Mouse (Mus musculus): ENCODE measurements around the gene Lrch3. TPM values are rescaled to one million over a fixed set of nuclear protein-coding genes. Genes with fewer than 3 reads are reported as not detected.
"Not testable (repeated sequence)": the region's sequence is repeated elsewhere in the genome, so short reads cannot be mapped to it uniquely, and the experiment has no call there.

The Lrch3 gene
- polyA plus RNA-seq, 1 experiment from 2014 or later: 21.6 TPM

DNA sequence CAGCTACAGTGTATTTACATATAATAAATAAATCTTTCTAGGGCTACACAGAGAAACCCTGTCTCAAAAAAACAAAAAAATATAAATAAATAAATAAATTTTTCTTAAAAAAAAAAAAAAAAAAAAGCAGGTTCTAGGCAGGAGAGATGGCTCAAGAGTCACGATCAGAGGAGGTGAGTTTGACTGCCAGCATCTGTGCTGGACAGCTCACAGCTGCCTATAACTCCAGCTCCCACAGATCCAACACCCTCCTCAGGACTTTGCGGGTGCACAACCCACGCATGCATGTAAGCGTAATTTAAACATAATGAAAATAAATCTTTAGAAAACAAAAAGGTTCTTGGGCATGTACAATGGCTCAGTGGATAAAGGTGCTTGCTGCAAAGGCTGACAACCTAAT is 122.1 kb downstream of the Lrch3 start:
- Histone ChIP-seq H3K27me3 (no peaks in the 10 kb centered on the region), H3K9me3 (no peaks in the 10 kb centered on the region), H3K27ac (no peak overlapping the region), H3K9ac (no peak overlapping the region), H3K4me1 (peaks cover 12% of the 10 kb centered on the region; the same call in 1 of the 2 replicates), H3K36me3 (no peaks in the 10 kb centered on the region), H3K4me3 (no peak overlapping the region), H3K4me2 (no peak overlapping the region)
- no peak; the same call in 1 of the 2 replicates for ATAC-seq (ENCODE audit: borderline replicate concordance, extremely low read depth, low FRiP score, low TSS enrichment)
- WGBS: 49% methylated on average over 4 of the region's 4 CpGs

DNA sequence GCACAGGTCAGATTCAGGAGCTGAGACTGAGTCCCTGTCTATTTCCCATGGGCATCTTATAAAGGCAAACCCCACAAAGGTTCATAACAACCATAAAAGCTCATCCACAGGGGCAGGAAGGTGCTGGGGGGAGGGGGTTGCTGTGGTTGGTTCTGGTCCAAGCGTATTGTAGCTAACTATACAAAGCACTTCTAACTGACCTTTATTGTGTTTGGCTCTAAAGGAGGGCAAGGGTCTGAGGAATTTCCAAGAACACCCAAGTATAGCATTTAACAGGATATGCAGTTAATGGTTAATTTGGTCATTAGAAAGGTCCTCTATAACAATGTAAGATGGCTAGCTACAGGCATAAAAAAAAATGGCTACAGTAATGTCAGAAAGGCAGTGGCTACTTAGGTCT is 128.8 kb downstream of the Lrch3 start:
- H3K9ac ChIP-seq: no peak overlapping the region
- no peaks in the 10 kb centered on the region for H3K27me3 ChIP-seq
- no peak overlapping the region for H3K4me3 ChIP-seq
- no peaks in the 10 kb centered on the region for H3K9me3 ChIP-seq
- no peaks in the 10 kb centered on the region for H3K36me3 ChIP-seq
- H3K4me1 ChIP-seq: no peaks in the 10 kb centered on the region
- H3K4me2 ChIP-seq: no peak overlapping the region
- ATAC-seq (ENCODE audit: borderline replicate concordance, extremely low read depth, low FRiP score, low TSS enrichment): no peak
- 78% methylated on average over 1 of the region's 1 CpGs for WGBS
- no peak overlapping the region for H3K27ac ChIP-seq

DNA sequence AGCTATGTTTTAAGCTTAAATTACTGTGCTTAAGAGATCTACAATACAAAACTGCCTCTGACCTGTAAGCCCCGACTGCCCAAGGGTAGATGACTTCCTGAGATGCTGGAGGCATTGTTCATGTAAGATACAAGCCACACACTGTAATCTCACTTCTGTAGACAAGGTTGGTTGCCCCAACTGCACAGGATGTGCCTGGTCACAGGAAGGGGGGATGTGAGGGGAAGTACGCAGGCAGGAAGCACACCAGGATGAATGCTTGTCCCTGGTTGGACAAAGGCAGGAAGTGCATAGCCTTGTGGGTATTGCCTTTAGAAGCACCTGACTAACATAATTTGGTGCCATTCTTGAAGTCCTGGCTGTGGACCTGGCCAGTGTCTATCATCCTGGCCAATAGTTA is 129.4 kb downstream of the Lrch3 start:
- Histone ChIP-seq H3K27me3 (no peaks in the 10 kb centered on the region), H3K36me3 (no peaks in the 10 kb centered on the region), H3K9me3 (no peaks in the 10 kb centered on the region), H3K4me1 (no peaks in the 10 kb centered on the region), H3K9ac (no peak overlapping the region), H3K27ac (no peak overlapping the region), H3K4me3 (no peak overlapping the region), H3K4me2 (no peak overlapping the region)
- ATAC-seq (ENCODE audit: borderline replicate concordance, extremely low read depth, low FRiP score, low TSS enrichment): no peak
- WGBS: 69% methylated on average over 2 of the region's 2 CpGs

DNA sequence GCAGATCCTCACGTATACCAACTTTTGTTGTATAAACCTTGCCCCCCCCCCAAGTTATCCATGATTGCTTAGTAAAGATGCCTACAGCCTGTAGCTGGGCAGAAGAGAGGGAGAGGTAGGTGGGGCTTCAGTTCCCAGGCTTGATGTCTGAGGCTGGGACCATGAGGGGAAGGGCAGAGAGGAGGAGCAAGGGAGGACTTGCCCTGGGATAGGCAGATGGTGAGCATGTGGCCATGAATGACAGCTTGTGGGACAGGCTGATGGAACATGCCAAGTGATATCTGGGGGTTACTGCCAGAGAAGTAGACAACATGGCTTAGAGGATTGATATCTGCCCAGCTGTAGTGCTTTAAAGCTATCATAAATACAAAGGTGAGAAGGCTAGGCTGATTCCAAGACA is 134.1 kb downstream of the Lrch3 start:
- H3K27ac ChIP-seq: no peak overlapping the region
- ATAC-seq (ENCODE audit: borderline replicate concordance, extremely low read depth, low FRiP score, low TSS enrichment): no peak
- no peak overlapping the region for H3K9ac ChIP-seq
- H3K9me3 ChIP-seq: no peaks in the 10 kb centered on the region
- H3K4me3 ChIP-seq: no peak overlapping the region
- H3K4me2 ChIP-seq: no peak overlapping the region
- 94% methylated on average over 1 of the region's 1 CpGs for WGBS
- H3K4me1 ChIP-seq: no peaks in the 10 kb centered on the region
- no peaks in the 10 kb centered on the region for H3K27me3 ChIP-seq
- H3K36me3 ChIP-seq: no peaks in the 10 kb centered on the region

DNA sequence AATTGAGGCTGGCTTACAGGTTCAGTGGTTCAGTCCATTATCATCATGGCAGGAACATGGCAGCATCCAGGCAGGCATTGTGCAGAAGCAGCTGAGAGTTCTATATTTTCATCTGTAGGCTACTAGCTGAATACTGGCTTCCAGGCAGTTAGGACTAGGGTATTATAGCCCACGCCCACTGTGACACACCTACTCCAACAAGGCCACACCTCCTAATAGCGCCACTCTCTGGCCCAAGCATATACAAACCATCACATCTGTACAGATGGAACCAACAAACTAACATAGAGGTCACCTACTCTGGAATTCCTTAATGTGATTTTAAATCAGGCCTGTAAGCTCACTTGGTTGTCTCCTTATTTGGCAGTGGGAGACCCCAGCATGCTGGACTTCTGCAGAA is 134.8 kb downstream of the Lrch3 start:
- Histone ChIP-seq H3K4me3 (no peak overlapping the region), H3K4me1 (no peaks in the 10 kb centered on the region), H3K9ac (no peak overlapping the region), H3K9me3 (no peaks in the 10 kb centered on the region), H3K4me2 (no peak overlapping the region), H3K36me3 (no peaks in the 10 kb centered on the region), H3K27ac (no peak overlapping the region), H3K27me3 (no peaks in the 10 kb centered on the region)
- no peak for ATAC-seq (ENCODE audit: borderline replicate concordance, extremely low read depth, low FRiP score, low TSS enrichment)
- 67% methylated on average over 2 of the region's 2 CpGs for WGBS

DNA sequence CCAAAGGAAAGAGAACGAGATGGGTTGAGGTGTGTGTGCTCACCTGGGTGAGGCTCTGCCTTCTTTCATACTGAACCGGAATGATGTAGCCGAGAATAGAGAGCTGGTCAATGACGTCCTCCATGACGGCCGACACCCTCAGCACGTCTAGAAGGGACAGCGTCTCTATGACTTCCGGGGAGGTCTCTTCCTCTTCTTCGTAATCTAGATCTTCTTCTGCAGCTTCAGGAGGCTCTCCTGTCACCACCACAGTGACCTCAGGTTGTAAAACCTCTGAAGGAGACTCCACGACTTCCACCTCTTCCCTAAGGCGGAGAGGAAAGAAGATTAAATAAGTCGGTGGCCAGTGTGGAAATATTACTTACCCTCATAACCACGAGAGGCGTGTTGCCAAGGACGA is 135.9 kb downstream of the Lrch3 start:
- Histone ChIP-seq H3K27me3 (no peaks in the 10 kb centered on the region), H3K4me2 (no peak overlapping the region), H3K9ac (no peak overlapping the region), H3K4me3 (no peak overlapping the region), H3K36me3 (no peaks in the 10 kb centered on the region), H3K4me1 (no peaks in the 10 kb centered on the region), H3K9me3 (no peaks in the 10 kb centered on the region), H3K27ac (no peak overlapping the region)
- 89% methylated on average over 16 of the region's 16 CpGs for WGBS
- ATAC-seq (ENCODE audit: borderline replicate concordance, extremely low read depth, low FRiP score, low TSS enrichment): no peak

DNA sequence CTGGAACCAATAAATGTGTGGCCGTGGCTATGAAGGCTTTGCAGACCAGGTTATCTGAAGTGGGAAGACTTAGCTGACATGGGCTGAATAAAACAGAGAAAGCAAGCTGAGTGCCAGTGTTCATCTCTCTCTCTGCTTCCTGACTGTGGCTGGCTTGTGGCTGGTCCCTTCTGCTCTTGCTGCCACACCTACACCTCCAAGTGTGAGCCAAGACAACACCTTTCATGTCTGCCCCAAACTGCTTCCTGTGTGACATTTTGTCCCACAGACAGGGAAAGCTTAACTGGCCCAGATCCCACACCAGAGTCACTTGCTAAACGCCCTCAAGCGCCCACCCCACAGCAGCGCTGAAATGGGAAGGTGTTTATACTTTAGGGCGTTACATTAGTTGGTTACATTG is 139.2 kb downstream of the Lrch3 start:
- H3K27ac ChIP-seq: no peak overlapping the region
- ATAC-seq (ENCODE audit: borderline replicate concordance, extremely low read depth, low FRiP score, low TSS enrichment): no peak
- WGBS: 64% methylated on average over 5 of the region's 5 CpGs

DNA sequence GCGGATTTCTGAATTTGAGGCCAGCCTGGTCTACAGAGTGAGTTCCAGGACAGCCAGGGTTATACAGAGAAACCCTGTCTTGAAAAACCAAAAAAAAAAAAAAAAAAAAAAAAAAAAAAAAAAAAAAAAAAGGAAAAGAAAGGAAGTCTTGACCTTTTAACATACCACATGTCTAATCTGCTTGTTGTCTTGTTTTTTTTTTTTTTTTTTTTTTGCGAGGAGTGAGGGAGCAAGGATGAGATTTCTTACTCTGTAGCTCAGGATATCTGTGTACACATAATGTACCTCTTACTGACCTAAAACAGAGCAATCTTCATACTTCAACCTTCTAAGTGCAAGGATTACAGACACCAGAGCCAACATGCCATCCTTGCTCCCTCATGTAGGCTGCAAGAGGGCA is 141.0 kb downstream of the Lrch3 start:
- not testable (repeated sequence) for ATAC-seq (ENCODE audit: borderline replicate concordance, extremely low read depth, low FRiP score, low TSS enrichment); H3K27me3 ChIP-seq; H3K4me2 ChIP-seq; H3K9ac ChIP-seq; H3K27ac ChIP-seq; H3K9me3 ChIP-seq; H3K4me3 ChIP-seq
- 75% methylated on average over 2 of the region's 2 CpGs for WGBS
- H3K4me1 ChIP-seq: peaks cover 21% of the 10 kb centered on the region
- peaks cover 22% of the 10 kb centered on the region for H3K36me3 ChIP-seq

More for the DNA sequence above, 139.2 kb downstream of the Lrch3 start:
- peaks cover 8% of the 10 kb centered on the region for H3K4me1 ChIP-seq
- peaks cover 4% of the 10 kb centered on the region for H3K36me3 ChIP-seq
- H3K27me3 ChIP-seq: no peaks in the 10 kb centered on the region
- H3K9ac ChIP-seq: no peak overlapping the region
- no peak overlapping the region for H3K4me3 ChIP-seq
- H3K9me3 ChIP-seq: no peaks in the 10 kb centered on the region
- H3K4me2 ChIP-seq: no peak overlapping the region

DNA sequence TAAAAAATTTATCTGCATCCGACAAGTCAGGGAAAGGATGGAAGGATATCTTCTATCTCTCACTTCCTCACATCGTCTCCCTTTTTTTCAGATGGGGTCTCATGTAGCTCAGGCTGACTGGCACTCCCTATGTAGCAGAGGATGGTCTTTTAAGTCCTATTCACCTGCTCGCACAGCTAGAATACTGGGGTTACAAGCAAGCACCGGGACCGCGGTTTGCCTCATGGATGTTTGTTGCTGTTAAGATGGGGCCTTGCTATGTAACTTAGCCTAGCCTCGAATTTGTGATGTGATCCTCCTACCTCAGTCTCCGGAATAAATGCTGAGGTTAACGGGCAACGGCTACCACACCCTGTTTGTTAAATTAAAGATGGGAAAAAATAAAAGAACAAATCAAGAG is 141.8 kb downstream of the Lrch3 start:
- ATAC-seq (ENCODE audit: borderline replicate concordance, extremely low read depth, low FRiP score, low TSS enrichment): peak; percentile 37
- Histone ChIP-seq H3K36me3 (peaks cover 28% of the 10 kb centered on the region), H3K27ac (no peak overlapping the region), H3K4me3 (peak overlapping the region; percentile 77), H3K9ac (peak overlapping the region; percentile 32), H3K4me1 (peaks cover 21% of the 10 kb centered on the region), H3K9me3 (no peaks in the 10 kb centered on the region), H3K4me2 (peak overlapping the region; percentile 72), H3K27me3 (no peaks in the 10 kb centered on the region)
- 20% methylated on average over 10 of the region's 10 CpGs for WGBS

DNA sequence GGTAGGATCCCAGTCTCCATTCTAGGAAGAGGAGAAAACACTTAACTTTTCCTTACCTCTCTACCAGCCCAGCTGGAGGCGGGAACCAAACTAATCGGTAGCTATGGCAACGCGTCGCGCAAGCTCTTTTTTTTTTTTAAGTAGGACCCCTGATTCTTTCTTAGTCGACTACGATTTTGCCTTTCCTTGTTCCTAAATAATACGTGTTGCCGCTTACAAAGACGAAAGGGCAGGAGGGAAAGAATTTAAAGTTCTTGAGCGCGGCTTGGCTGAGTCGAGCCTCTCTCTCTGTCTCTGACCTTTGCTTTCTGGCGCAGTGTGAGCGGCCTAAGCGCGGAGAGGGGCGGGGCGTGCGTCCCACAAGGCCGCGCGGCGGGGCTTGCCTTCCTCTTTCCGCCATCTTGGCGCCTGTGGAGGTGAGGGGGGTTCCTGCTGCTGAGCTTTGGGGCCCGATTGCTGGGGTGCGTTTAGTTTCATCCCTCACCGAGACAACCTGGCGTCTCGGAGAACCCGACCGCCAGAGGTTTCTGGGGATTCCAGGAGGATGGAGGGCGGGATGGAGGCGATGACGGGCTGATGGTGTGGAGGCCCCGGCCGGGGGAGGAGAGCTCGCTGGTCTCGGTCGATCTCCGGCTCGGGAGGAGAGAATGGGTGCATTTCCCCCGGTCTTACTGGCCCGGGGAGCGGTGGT is 142.3 kb downstream of the Lrch3 start, which contains the start of the genes Iqcg and Rpl35a:
Gene Iqcg (minus strand): TSS at position 124 of the 691 bp plus-strand sequence.
Gene Rpl35a (plus strand): TSS at position 359 of the 691 bp plus-strand sequence.
- Histone ChIP-seq H3K27ac (peak within 1 kb of the TSS; percentile 89), H3K4me1 (peaks cover 21% of the 10 kb centered on the region), H3K9me3 (no peaks in the 10 kb centered on the region), H3K4me3 (peak within 1 kb of the TSS; percentile 77), H3K36me3 (peaks cover 33% of the 10 kb centered on the region), H3K4me2 (peak within 1 kb of the TSS; percentile 72), H3K9ac (peak within 1 kb of the TSS; percentile 94), H3K27me3 (no peaks in the 10 kb centered on the region)
- ATAC-seq (ENCODE audit: borderline replicate concordance, extremely low read depth, low FRiP score, low TSS enrichment): peak; percentile 93
- under 1% methylated on average over 47 of the region's 47 CpGs for WGBS

DNA sequence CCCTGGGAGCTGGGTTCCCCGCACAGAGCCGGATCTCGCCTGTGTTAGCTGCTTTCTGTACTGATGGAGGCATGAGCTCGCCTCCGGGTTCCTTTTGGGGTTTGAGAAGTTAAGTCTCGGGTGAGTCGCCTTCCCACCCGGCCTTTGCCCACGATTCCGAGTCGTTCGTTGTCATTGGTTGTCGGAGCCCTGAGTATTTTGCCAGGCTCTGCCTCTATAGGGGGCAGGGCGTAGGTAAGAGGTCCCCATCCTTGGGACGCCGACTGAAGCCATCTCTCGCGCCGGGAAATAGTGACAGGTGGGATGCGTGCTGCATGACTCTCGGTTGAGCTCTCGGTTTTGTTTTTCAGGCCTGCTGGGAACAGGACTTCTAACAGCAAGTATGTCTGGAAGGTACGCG is 142.9 kb downstream of the Lrch3 start:
- ATAC-seq (ENCODE audit: borderline replicate concordance, extremely low read depth, low FRiP score, low TSS enrichment): 0 out of 2 replicates have a peak, but pooled peaks have one; percentile 41
- peak overlapping the region; percentile 72 for H3K4me2 ChIP-seq
- H3K9ac ChIP-seq: peak overlapping the region; percentile 94
- H3K36me3 ChIP-seq: peaks cover 33% of the 10 kb centered on the region
- under 1% methylated on average over 24 of the region's 24 CpGs for WGBS
- H3K27me3 ChIP-seq: no peaks in the 10 kb centered on the region
- peak overlapping the region; percentile 77 for H3K4me3 ChIP-seq
- no peaks in the 10 kb centered on the region for H3K9me3 ChIP-seq
- peak overlapping the region; percentile 89 for H3K27ac ChIP-seq
- H3K4me1 ChIP-seq: peaks cover 25% of the 10 kb centered on the region

DNA sequence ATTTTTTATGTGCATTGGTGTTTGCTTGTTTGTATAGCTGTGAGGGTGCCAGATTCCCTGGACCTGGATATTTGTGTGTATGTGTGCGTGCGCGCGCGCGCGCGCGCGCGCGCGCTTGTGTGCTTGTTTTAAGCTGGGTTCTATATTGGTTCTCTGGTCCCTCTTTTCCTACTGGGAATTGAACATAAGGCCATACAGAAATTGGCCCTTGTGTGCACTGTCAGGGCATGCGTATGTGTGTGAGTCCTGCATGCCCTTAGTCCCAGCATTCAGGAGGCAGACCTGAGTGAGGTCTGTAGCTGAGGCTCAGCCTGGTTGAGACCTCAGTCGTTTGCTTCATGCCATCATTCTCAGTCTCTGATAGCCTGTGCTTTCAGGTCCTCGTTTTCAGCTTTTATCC is 144.1 kb downstream of the Lrch3 start:
- no peak for ATAC-seq (ENCODE audit: borderline replicate concordance, extremely low read depth, low FRiP score, low TSS enrichment)
- H3K27me3 ChIP-seq: no peaks in the 10 kb centered on the region
- no peak overlapping the region for H3K27ac ChIP-seq
- 87% methylated on average over 16 of the region's 16 CpGs for WGBS
- no peaks in the 10 kb centered on the region for H3K9me3 ChIP-seq
- H3K4me3 ChIP-seq: peak overlapping the region; percentile 77
- peak overlapping the region; percentile 72 for H3K4me2 ChIP-seq
- H3K4me1 ChIP-seq: peaks cover 28% of the 10 kb centered on the region
- peak overlapping the region; percentile 19; the same call in 1 of the 2 replicates for H3K9ac ChIP-seq
- peaks cover 33% of the 10 kb centered on the region for H3K36me3 ChIP-seq
